Mouse (Mus musculus): Measurements from ENCODE around the gene Ephx1.

Ephx1 gene

DNA sequence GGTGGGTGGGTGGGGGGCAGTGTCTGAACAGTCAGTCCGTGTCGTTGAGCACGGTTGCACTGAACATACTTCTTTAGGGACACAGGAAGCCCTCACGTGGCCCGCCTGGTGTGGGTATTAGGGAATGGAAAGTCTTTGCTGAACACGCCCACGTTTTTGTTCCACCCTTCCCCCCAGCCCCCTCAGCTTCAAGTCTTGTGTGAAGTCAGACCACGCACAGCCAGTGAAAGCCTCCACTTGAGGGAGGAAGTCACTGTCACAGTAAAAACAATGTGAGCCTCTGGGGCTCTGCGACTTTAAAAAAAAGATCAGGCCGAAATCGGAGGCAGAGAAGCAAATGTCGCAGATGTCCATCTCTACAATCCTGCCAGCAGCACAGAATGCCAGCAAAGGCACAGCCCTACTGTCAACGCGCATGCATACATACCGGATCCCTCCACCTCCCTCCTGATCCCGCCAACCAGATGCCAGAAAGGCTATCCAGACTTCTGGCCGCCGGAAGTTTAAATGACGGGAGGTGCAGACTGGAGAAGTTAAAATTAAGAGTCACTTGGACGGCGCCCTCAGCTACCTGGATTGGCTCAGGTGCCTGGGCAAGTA is 4.1 kb downstream of the Ephx1 start:
- no peak for TF ChIP-seq GATA4 (IDR thresholded peaks at IDR 0.05; ENCODE audit: insufficient replicate concordance, low read length)

GRCm38 (mm10) chr1:181016045-181016444 is 4.7 kb downstream of the Ephx1 start:
- no peak for TF ChIP-seq GATA4 (IDR thresholded peaks at IDR 0.05; ENCODE audit: insufficient replicate concordance, low read length)

DNA sequence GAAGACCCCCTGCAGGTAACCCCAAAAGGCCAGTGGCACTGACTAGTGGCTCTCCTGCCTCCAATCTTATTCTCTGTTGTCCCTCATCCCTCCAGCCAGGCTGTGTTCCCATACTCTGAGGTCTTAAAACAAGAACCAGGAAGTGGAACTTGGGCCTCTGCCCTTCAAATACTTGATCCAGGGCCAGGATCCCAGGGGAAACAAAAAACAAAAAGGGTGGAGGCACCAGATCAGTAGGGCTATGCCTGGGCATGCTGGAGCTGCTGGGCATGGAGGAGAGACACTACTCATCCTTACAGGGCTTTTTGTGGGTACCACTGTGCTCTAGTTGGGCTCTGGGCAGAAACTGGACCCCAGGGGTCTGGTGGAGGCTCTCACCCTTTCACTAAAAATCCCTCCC is 5.1 kb downstream of the Ephx1 start:
- peak; percentile 29; the same call in 1 of the 2 replicates for TF ChIP-seq GATA4 (IDR thresholded peaks at IDR 0.05; ENCODE audit: insufficient replicate concordance, low read length)

GRCm38 (mm10) chr1:181014731-181015500 is 5.8 kb downstream of the Ephx1 start:
- TF ChIP-seq GATA4 (IDR thresholded peaks at IDR 0.05; ENCODE audit: insufficient replicate concordance, low read length), result peak; percentile 17; the same call in 1 of the 2 replicates

DNA sequence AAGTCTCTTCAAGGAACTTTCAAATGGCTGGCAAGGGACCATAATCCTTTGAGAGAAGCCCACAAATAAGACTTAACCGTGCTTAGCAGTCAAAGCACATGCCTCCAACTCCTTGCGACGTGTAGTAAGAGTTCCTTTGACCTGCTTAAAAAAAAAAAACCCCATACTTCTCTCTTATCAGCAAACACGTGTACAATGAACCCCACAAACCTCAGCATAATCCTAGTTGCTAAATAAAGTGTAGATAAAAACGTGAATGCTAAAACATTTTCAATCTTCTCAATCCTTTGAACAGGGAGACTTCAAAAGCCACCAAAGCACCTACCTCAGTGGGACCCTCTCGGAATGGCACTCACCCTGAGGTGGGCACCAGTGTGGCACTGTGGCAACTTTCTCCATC is 7.3 kb downstream of the Ephx1 start:
- no peak for TF ChIP-seq GATA4 (IDR thresholded peaks at IDR 0.05; ENCODE audit: insufficient replicate concordance, low read length)

- no peak for TF ChIP-seq GATA4 (IDR thresholded peaks at IDR 0.05; ENCODE audit: insufficient replicate concordance, low read length)
These were observed 8.3 kb downstream of the Ephx1 start for GRCm38 (mm10) chr1:181012416-181012815.

DNA sequence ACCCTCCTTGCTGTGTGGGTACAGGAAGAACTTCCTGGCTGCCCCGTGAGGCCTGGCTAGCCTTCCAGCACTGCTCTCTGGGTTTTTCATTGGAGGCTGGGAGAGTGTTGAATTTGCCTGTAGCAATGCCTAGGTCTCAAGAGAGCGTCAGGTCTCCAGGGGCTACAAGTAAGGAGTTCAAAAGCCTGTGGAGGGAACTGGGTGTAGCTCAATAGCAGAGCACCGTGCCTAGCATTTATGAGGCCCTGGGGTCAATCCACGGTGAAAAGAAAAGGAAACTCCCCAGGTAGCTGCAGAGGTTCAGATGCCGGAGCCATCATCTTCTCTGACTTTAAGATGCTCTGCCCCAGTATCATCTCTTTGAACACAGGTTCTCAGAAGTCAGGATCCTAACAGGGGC is 9.1 kb downstream of the Ephx1 start:
- TF ChIP-seq GATA4 (IDR thresholded peaks at IDR 0.05; ENCODE audit: insufficient replicate concordance, low read length), result no peak

GRCm38 (mm10) chr1:181010171-181010932 is 10.4 kb downstream of the Ephx1 start:
- no peak for TF ChIP-seq GATA4 (IDR thresholded peaks at IDR 0.05; ENCODE audit: insufficient replicate concordance, low read length)

DNA sequence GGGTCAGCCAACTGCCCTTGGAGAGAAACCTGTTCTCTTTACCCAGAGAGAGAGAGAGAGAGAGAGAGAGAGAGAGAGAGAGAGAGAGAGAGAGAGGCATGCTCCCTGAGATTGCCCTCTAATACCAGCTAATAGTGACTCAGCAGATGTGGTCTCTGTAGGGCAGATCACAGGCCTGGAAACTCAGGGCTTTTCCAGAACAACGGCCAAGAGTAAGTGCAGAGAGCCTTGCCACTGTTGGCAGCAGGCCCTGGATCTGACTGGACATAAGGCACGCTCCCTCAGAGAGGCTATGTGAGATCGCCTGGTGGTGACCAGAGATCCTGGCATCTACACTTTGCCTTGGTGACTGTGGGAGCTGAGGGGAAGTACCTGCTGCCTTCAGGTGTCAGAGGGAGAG is 10.9 kb downstream of the Ephx1 start:
- peak; percentile 90 for TF ChIP-seq GATA4 (IDR thresholded peaks at IDR 0.05; ENCODE audit: insufficient replicate concordance, low read length)

GRCm38 (mm10) chr1:181009011-181009590 is 11.6 kb downstream of the Ephx1 start:
- no peak for TF ChIP-seq GATA4 (IDR thresholded peaks at IDR 0.05; ENCODE audit: insufficient replicate concordance, low read length)

DNA sequence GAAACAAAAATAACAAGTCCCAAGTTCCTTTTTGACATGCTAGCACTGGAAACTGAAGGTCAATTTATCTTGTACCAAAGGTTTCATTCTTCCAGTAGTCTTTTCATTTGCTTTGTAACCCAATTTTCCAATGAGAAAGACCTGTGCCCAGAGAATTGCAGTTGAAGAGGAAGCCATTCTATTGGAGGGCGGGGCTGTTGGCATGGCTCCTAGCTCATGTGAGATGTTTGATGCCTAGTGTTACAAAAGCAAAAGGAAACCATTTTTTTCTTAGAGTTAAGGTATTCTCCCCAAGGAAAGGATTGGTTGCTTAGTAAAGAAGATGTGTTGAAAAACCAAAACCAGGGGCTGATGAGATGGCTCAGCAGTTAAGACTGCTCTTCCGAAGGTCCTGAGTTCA is 12.4 kb downstream of the Ephx1 start:
- no peak for TF ChIP-seq GATA4 (IDR thresholded peaks at IDR 0.05; ENCODE audit: insufficient replicate concordance, low read length)

GRCm38 (mm10) chr1:181007831-181008230 is 12.9 kb downstream of the Ephx1 start:
- TF ChIP-seq GATA4 (IDR thresholded peaks at IDR 0.05; ENCODE audit: insufficient replicate concordance, low read length), result no peak

- peak; percentile 84; the same call in 1 of the 2 replicates for TF ChIP-seq GATA4 (IDR thresholded peaks at IDR 0.05; ENCODE audit: insufficient replicate concordance, low read length)
These were observed 15.4 kb downstream of the Ephx1 start for GRCm38 (mm10) chr1:181005331-181005730.

- TF ChIP-seq GATA4 (IDR thresholded peaks at IDR 0.05; ENCODE audit: insufficient replicate concordance, low read length), result no peak
These were observed 16.9 kb downstream of the Ephx1 start for GRCm38 (mm10) chr1:181003790-181004189.

DNA sequence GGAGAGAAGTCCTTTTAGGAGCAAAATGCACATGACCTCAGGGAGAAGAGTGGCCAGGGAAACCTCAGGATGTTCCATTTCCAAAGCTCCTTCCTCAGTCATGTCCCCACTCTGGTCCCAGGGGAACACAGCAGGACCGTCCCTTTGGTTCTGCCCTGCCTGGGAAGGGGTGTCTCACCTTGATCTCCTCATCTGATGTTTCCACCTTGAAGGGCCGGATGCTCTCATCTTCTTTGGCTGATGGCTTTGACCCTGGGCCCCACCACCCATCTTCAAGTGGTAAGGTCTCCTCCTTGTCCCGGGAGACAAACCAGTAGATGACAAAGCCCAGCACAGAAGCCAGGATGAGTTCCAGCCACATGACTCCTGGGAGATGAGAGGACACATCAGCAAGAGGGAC is 19.1 kb downstream of the Ephx1 start:
- no peak for TF ChIP-seq GATA4 (IDR thresholded peaks at IDR 0.05; ENCODE audit: insufficient replicate concordance, low read length)

Data from liver, adult (tissue).